Mouse (Mus musculus) embryonic facial prominence, embryonic 12.5 days (tissue): Measurements from ENCODE around the gene Wnt10b. TPM values are rescaled to one million over a fixed set of nuclear protein-coding genes. Genes with fewer than 3 reads are reported as not detected.
"Not testable (repeated sequence)": the region's sequence is repeated elsewhere in the genome, so short reads cannot be mapped to it uniquely, and the experiment has no call there.

Source experiments
- ATAC-seq: fragments of 200-750 bp; cut with Nextera tagmentation; 2 replicates; pipeline ENCODE4 v1.8.0; 2017; ENCODE audit not compliant: insufficient number of reproducible peaks, insufficient read depth, low FRiP score, low TSS enrichment
- H3K27ac ChIP-seq: fragments of 300-500 bp; sonication (generic); 2 replicates; pipeline ENCODE4 v1.5.1; 2016; ENCODE audit warnings: mild to moderate bottlenecking
- H3K27me3 ChIP-seq: fragments of 300-500 bp; sonication (generic); 2 replicates; pipeline ENCODE4 v1.6.1; 2016; ENCODE audit warnings: mild to moderate bottlenecking, moderate library complexity
- H3K36me3 ChIP-seq: fragments of 300-500 bp; sonication (generic); 2 replicates; pipeline ENCODE4 v1.6.1; 2016; ENCODE audit warnings: mild to moderate bottlenecking
- H3K4me1 ChIP-seq: fragments of 300-500 bp; sonication (generic); 2 replicates; pipeline ENCODE4 v1.6.1; 2016
- H3K4me2 ChIP-seq: fragments of 300-500 bp; sonication (generic); replicated peaks from 2 replicates; pipeline ENCODE4 v1.6.1; 2016; ENCODE audit warnings: mild to moderate bottlenecking, moderate library complexity
- H3K4me3 ChIP-seq: fragments of 300-500 bp; sonication (generic); 2 replicates; pipeline ENCODE4 v1.5.1; 2016; ENCODE audit warnings: mild to moderate bottlenecking
- H3K9ac ChIP-seq: fragments of 300-500 bp; sonication (generic); 2 replicates; pipeline ENCODE4 v1.6.1; 2016; ENCODE audit warnings: mild to moderate bottlenecking, moderate library complexity
- H3K9me3 ChIP-seq: fragments of 300-500 bp; sonication (generic); 2 replicates; pipeline ENCODE4 v1.6.1; 2016; ENCODE audit warnings: mild to moderate bottlenecking, moderate library complexity
- WGBS: fragments of 180-500 bp; shearing (Covaris S2); methylation state at CpG from one replicate; pipeline ENCODE4 v1.1.7; 2016; 5-methylcytosine and 5-hydroxymethylcytosine counted together
- polyA plus RNA-seq: library from polyadenylated mRNA; unstranded; fragments of >200 nt; fragmentation: Nextera tagmentation; extraction: Ambion mirVana; gene quantifications from 2 replicates; pipeline ENCODE4 v1.2.1, GENCODE M21; 2016

The Wnt10b gene
- polyA plus RNA-seq, 1 experiment from 2014 or later = 1.7 TPM

DNA sequence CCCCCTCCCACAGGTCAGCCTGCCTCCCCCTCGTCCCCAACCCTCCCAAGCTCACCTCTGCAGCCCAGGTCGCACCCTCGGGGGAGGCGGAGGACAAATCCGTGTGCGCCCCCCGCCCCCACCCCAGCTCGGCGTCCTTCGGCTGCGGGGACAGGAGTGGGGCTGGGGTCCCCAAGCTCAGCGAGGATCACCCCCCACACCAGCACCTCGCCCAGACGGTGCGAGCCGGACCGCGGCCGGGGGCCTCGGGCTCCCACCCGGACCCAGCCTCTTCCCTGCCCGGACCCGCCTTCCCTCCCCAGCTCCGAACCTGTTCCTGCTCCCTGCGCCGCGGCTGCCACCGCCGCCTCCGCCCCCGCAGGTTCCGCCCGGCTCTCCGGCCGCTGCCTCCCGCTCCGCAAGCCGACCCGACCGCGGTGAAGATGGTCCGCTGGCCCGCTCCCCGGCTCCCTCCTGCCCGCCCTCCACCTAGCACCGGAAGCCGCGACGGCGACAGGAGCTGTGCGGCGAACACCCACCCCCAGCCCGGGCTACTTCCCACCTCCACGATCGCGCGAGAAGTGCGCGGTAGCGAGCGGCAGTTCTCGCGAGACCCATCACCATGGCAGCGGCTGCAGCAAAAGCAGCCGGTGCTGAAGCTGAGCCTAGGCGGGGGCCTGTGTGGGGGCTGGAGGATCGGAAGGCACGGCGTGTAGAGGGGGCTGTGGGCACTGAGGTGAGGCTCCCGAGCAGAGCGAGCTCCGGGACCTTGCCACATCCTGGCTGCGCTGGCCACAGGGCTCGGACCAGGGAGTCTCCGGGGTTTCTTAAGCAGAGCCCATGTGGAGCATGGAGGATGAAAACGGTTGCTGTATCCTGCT is 15.1 kb downstream of the Wnt10b start, which contains the start of gene Arf3:
Gene Arf3, minus strand, starts transcription at position 545 of the 860 bp plus-strand sequence.
- peak within 1 kb of the TSS; percentile 86 for H3K27ac ChIP-seq
- peak; percentile 91 for ATAC-seq
- peak within 1 kb of the TSS; percentile 89 for H3K9ac ChIP-seq
- under 1% methylated on average over 76 of the region's 76 CpGs for WGBS
- no peaks in the 10 kb centered on the region for H3K9me3 ChIP-seq
- peak within 1 kb of the TSS; percentile 98 for H3K4me3 ChIP-seq
- peaks cover 6% of the 10 kb centered on the region; the same call in 1 of the 2 replicates for H3K27me3 ChIP-seq
- H3K4me1 ChIP-seq = peaks cover 18% of the 10 kb centered on the region
- peak within 1 kb of the TSS; percentile 89 for H3K4me2 ChIP-seq
- H3K36me3 ChIP-seq = peaks cover 15% of the 10 kb centered on the region; the same call in 1 of the 2 replicates

GRCm38 (mm10) chr15:98762201-98762621 is 15.7 kb downstream of the Wnt10b start:
- WGBS = under 1% methylated on average over 18 of the region's 24 CpGs

DNA sequence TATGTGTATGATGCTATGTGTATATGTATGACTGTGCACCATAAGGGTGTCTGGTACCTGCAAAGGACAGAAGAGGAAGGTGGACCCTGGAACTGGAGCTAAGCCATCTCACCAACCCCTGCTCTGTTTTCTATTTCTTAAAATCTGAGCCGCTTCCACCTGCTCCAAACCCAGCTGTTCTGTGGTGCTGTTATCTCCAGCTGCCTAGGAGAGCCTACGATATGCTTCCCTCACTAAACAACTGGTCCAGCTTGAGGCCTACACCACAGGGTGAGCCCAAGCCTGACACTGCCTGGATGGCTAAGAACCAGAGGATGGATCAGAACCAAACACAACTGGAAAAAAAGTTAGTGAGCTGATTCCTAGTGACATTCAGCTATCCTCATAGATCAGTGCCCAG is 23.8 kb downstream of the Wnt10b start:
- Histone ChIP-seq H3K27ac (no peak overlapping the region), H3K9ac (no peak overlapping the region), H3K27me3 (no peaks in the 10 kb centered on the region), H3K36me3 (peaks cover 21% of the 10 kb centered on the region), H3K4me2 (no peak overlapping the region), H3K4me3 (no peak overlapping the region), H3K9me3 (no peaks in the 10 kb centered on the region), H3K4me1 (0 out of 2 replicates have a peak, but pooled peaks cover 4% of the 10 kb centered on the region)
- 92% methylated on average over 2 of the region's 2 CpGs for WGBS
- no peak for ATAC-seq

More at GRCm38 (mm10) chr15:98762201-98762621, 15.7 kb downstream of the Wnt10b start:
- H3K27ac ChIP-seq = peak overlapping the region; percentile 86
- peak overlapping the region; percentile 89 for H3K4me2 ChIP-seq
- H3K9ac ChIP-seq = peak overlapping the region; percentile 89
- H3K4me3 ChIP-seq = peak overlapping the region; percentile 98
- H3K4me1 ChIP-seq = peaks cover 18% of the 10 kb centered on the region
- peak; percentile 68 for ATAC-seq
- H3K9me3 ChIP-seq = no peaks in the 10 kb centered on the region
- H3K36me3 ChIP-seq = peaks cover 16% of the 10 kb centered on the region; the same call in 1 of the 2 replicates
- H3K27me3 ChIP-seq = peaks cover 6% of the 10 kb centered on the region; the same call in 1 of the 2 replicates

GRCm38 (mm10) chr15:98753021-98753423 is 24.9 kb downstream of the Wnt10b start:
- no peak overlapping the region for H3K9ac ChIP-seq
- WGBS = 81% methylated on average over 8 of the region's 8 CpGs
- no peaks in the 10 kb centered on the region for H3K27me3 ChIP-seq
- H3K9me3 ChIP-seq = no peaks in the 10 kb centered on the region
- no peak overlapping the region for H3K4me3 ChIP-seq
- H3K36me3 ChIP-seq = peaks cover 12% of the 10 kb centered on the region
- H3K4me1 ChIP-seq = 0 out of 2 replicates have a peak, but pooled peaks cover 4% of the 10 kb centered on the region
- H3K4me2 ChIP-seq = no peak overlapping the region
- ATAC-seq = no peak
- H3K27ac ChIP-seq = no peak overlapping the region

DNA sequence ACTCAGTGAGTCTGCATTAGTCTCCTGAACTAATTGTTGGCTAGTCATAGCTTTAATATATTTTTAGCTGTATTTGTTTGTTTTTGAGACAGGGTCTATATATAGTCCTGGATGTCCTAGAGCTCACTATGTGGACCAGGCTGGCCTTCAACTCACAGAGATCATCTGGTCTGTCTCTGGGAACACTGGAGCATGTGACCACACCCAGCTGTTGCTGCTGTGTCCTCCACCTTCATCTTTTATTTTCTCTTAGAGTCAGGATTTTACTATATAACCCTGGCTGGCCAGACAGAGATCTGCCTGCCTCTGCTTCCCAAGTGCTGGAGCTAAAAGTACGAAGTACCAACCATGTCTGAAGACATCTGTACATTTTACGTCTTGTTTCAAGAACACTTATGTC is 28.9 kb downstream of the Wnt10b start:
- H3K9me3 ChIP-seq = no peaks in the 10 kb centered on the region
- no peaks in the 10 kb centered on the region for H3K4me1 ChIP-seq
- peaks cover 8% of the 10 kb centered on the region; the same call in 1 of the 2 replicates for H3K36me3 ChIP-seq
- no peak for ATAC-seq
- no peak overlapping the region for H3K4me2 ChIP-seq
- H3K27me3 ChIP-seq = no peaks in the 10 kb centered on the region
- H3K9ac ChIP-seq = no peak overlapping the region
- H3K27ac ChIP-seq = no peak overlapping the region
- no peak overlapping the region for H3K4me3 ChIP-seq
- WGBS = 98% methylated on average over 2 of the region's 2 CpGs

DNA sequence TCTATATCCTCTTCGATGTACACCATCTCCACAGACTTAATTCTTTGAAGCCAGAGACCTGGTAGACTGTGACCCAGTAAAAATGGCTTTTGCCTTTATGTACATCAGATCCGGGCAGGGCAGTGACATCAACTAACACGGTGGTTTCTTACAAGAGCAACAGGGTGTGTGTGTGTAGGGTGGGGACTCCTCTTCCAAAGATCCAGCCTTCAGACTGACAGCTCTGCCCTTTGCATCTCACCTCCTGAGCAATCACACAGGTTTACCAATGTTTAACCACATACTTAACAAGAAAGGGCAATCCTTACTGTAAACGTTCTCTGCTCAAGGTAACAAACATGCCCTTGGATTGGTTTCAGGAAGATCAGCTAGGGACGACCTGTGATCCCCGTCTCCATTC is 30.7 kb downstream of the Wnt10b start:
- Histone ChIP-seq H3K4me3 (no peak overlapping the region), H3K9ac (no peak overlapping the region), H3K27ac (no peak overlapping the region), H3K4me2 (no peak overlapping the region), H3K9me3 (no peaks in the 10 kb centered on the region), H3K27me3 (no peaks in the 10 kb centered on the region), H3K36me3 (peaks cover 9% of the 10 kb centered on the region), H3K4me1 (no peaks in the 10 kb centered on the region)
- ATAC-seq = no peak
- WGBS = 77% methylated on average over 6 of the region's 6 CpGs

- H3K27ac ChIP-seq = no peak overlapping the region
- no peak for ATAC-seq
- H3K4me2 ChIP-seq = no peak overlapping the region
- no peak overlapping the region for H3K9ac ChIP-seq
- no peak overlapping the region for H3K4me3 ChIP-seq
- no peaks in the 10 kb centered on the region for H3K4me1 ChIP-seq
- H3K36me3 ChIP-seq = peaks cover 16% of the 10 kb centered on the region
- H3K27me3 ChIP-seq = no peaks in the 10 kb centered on the region
- H3K9me3 ChIP-seq = no peaks in the 10 kb centered on the region
- WGBS = 88% methylated on average over 10 of the region's 10 CpGs
These were observed 31.5 kb downstream of the Wnt10b start for GRCm38 (mm10) chr15:98746344-98746965.

GRCm38 (mm10) chr15:98743863-98744262 is 34.1 kb downstream of the Wnt10b start:
- H3K4me1 ChIP-seq, H3K27ac ChIP-seq, H3K9me3 ChIP-seq, H3K4me3 ChIP-seq, H3K27me3 ChIP-seq, ATAC-seq, H3K9ac ChIP-seq, H3K4me2 ChIP-seq: not testable (repeated sequence)
- 85% methylated on average over 3 of the region's 3 CpGs for WGBS
- peaks cover 41% of the 10 kb centered on the region for H3K36me3 ChIP-seq

GRCm38 (mm10) chr15:98742766-98743428 is 35.1 kb downstream of the Wnt10b start:
- no peak overlapping the region for H3K9ac ChIP-seq
- no peak for ATAC-seq
- H3K9me3 ChIP-seq = no peaks in the 10 kb centered on the region
- H3K27me3 ChIP-seq = no peaks in the 10 kb centered on the region
- H3K36me3 ChIP-seq = peaks cover 50% of the 10 kb centered on the region
- H3K4me2 ChIP-seq = no peak overlapping the region
- no peak overlapping the region for H3K27ac ChIP-seq
- no peak overlapping the region for H3K4me3 ChIP-seq
- WGBS = 85% methylated on average over 8 of the region's 8 CpGs
- no peaks in the 10 kb centered on the region for H3K4me1 ChIP-seq

DNA sequence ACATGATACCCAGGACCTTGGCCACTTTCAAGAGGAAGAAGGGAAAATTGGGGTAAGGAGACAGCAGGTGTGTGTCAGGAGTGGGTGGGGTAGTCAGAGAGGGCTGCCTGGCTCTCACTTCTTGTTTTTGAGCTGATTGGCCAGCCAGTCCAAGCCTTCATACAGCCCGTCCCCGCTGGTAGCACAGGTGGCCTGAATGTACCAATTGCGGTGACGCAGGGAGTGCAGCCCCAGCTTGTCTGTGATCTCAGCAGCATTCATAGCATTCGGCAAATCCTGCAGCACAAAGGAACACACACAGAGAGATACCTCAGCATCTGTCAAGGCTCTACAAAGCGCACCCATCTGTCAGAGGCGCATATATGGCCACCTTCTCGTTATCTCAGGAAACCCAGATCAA is 37.7 kb downstream of the Wnt10b start:
- 88% methylated on average over 8 of the region's 8 CpGs for WGBS
- Histone ChIP-seq H3K9me3 (no peaks in the 10 kb centered on the region), H3K4me2 (no peak overlapping the region), H3K27me3 (no peaks in the 10 kb centered on the region), H3K9ac (no peak overlapping the region), H3K4me1 (no peaks in the 10 kb centered on the region), H3K36me3 (peaks cover 72% of the 10 kb centered on the region), H3K4me3 (no peak overlapping the region), H3K27ac (no peak overlapping the region)
- ATAC-seq = no peak; the same call in 1 of the 2 replicates

- Histone ChIP-seq H3K27ac (no peak overlapping the region), H3K4me3 (no peak overlapping the region), H3K9me3 (no peaks in the 10 kb centered on the region), H3K36me3 (peaks cover 72% of the 10 kb centered on the region), H3K4me2 (no peak overlapping the region), H3K9ac (no peak overlapping the region), H3K4me1 (no peaks in the 10 kb centered on the region), H3K27me3 (no peaks in the 10 kb centered on the region)
- ATAC-seq = peak; percentile 12; the same call in 1 of the 2 replicates
- WGBS = 72% methylated on average over 4 of the region's 4 CpGs
These were observed 39.2 kb downstream of the Wnt10b start for GRCm38 (mm10) chr15:98738796-98739195.
